Mouse (Mus musculus) heart, embryonic 14.5 days (tissue): ENCODE results near the gene Trex2. TPM values are rescaled to one million over a fixed set of nuclear protein-coding genes. Genes with fewer than 3 reads are reported as not detected.
A peak's percentile ranks its signal among the peaks of the same experiment; 100 is the strongest.

Source experiments
- ATAC-seq: fragments of 200-750 bp; cut with Nextera tagmentation; 2 replicates; pipeline ENCODE4 v1.8.0; 2017; ENCODE audit warnings: low read depth, moderate TSS enrichment; ENCODE audit not compliant: insufficient number of reproducible peaks, insufficient read depth, low FRiP score
- H3K27ac ChIP-seq, 2 experiments: fragments of 200-500 bp in 1 of 2; fragments of 300-500 bp in 1 of 2; sonication (generic) in 1 of 2; replicated peaks in 1 of 2; 2 replicates each; pipeline ENCODE4 v1.5.1; 2012 to 2014; ENCODE audit warnings: low read depth in 2 of 2, low read length in 2 of 2, control low read depth in 1 of 2, mild to moderate bottlenecking in 1 of 2, mixed read lengths in 1 of 2; ENCODE audit not compliant: control insufficient read depth in 1 of 2, insufficient read depth in 1 of 2
- H3K27me3 ChIP-seq: fragments of 300-500 bp; sonication (generic); 2 replicates; pipeline ENCODE4 v1.6.1; 2014; ENCODE audit warnings: mild to moderate bottlenecking, low read length, control low read depth; ENCODE audit not compliant: control insufficient read depth, insufficient read depth
- H3K36me3 ChIP-seq: fragments of 300-500 bp; sonication (generic); 2 replicates; pipeline ENCODE4 v1.6.1; 2014; ENCODE audit warnings: mild to moderate bottlenecking, control low read depth, low read length, mixed read lengths; ENCODE audit not compliant: control insufficient read depth, insufficient read depth
- H3K4me1 ChIP-seq, 2 experiments: fragments of 200-500 bp in 1 of 2; fragments of 300-500 bp in 1 of 2; sonication (generic) in 1 of 2; 2 replicates each; pipeline ENCODE4 v1.6.1; 2012 to 2014; ENCODE audit warnings: low read length in 2 of 2, control low read depth in 1 of 2, mixed read lengths in 1 of 2; ENCODE audit not compliant: control insufficient read depth in 2 of 2, insufficient read depth in 2 of 2
- H3K4me2 ChIP-seq: fragments of 300-500 bp; sonication (generic); 2 replicates; pipeline ENCODE4 v1.6.1; 2014; ENCODE audit warnings: mild to moderate bottlenecking, low read length
- H3K4me3 ChIP-seq, 2 experiments: fragments of 200-500 bp in 1 of 2; fragments of 300-500 bp in 1 of 2; sonication (generic) in 1 of 2; 2 replicates each; pipeline ENCODE4 v1.5.1; 2012 to 2014; ENCODE audit warnings: low read length in 2 of 2, mild to moderate bottlenecking in 2 of 2, control low read depth in 1 of 2, low read depth in 1 of 2, moderate library complexity in 1 of 2; ENCODE audit not compliant: control insufficient read depth in 1 of 2, insufficient read depth in 1 of 2
- H3K9ac ChIP-seq: fragments of 300-500 bp; sonication (generic); 2 replicates; pipeline ENCODE4 v1.6.1; 2014; ENCODE audit warnings: mild to moderate bottlenecking, low read length
- H3K9me3 ChIP-seq: fragments of 300-500 bp; sonication (generic); 2 replicates; pipeline ENCODE4 v1.6.1; 2016; ENCODE audit warnings: low read length, control low read depth; ENCODE audit not compliant: control insufficient read depth
- WGBS: fragments of 180-500 bp; shearing (Covaris S2); extraction: QIAGEN DNeasy Blood & Tissue Kit; methylation state at CpG from one replicate; pipeline ENCODE4 v1.1.7; 2014; 5-methylcytosine and 5-hydroxymethylcytosine counted together
- polyA plus RNA-seq: library from polyadenylated mRNA; unstranded; fragments of >200 nt; fragmentation: Nextera tagmentation; extraction: Ambion mirVana; gene quantifications from 2 replicates; pipeline ENCODE4 v1.2.1, GENCODE M21; 2014

The Trex2 gene
- polyA plus RNA-seq, 1 experiment from 2014 or later = not detected

GRCm38 (mm10) chrX:73467446-73468241 lies 32.5 kb upstream of the Trex2 start:
- 57% methylated on average over 5 of the region's 5 CpGs for WGBS
- no peak overlapping the region for H3K4me2 ChIP-seq

GRCm38 (mm10) chrX:73465483-73466186 lies 30.5 kb upstream of the Trex2 start:
- WGBS = 57% methylated on average over 9 of the region's 9 CpGs
- Histone ChIP-seq H3K27me3 (no peaks in the 10 kb centered on the region), H3K9me3 (no peaks in the 10 kb centered on the region), H3K4me1 (peaks cover 0 to 2% of the 10 kb centered on the region in 2 experiments; a peak in 1 of 4 replicates), H3K36me3 (no peaks in the 10 kb centered on the region), H3K27ac (peak overlapping the region; percentile 1 to 24; a peak in 3 of 4 replicates), H3K4me3 (no peak overlapping the region), H3K9ac (no peak overlapping the region), H3K4me2 (no peak overlapping the region)
- peak; percentile 50; the same call in 1 of the 2 replicates for ATAC-seq

More at GRCm38 (mm10) chrX:73467446-73468241, 32.5 kb upstream of the Trex2 start:
- ATAC-seq = 0 out of 2 replicates have a peak, but pooled peaks have one; percentile 25
- no peak overlapping the region for H3K4me3 ChIP-seq
- H3K27ac ChIP-seq = peak overlapping the region; percentile 61 to 64
- peaks cover 0 to 2% of the 10 kb centered on the region in 2 experiments; a peak in 1 of 4 replicates for H3K4me1 ChIP-seq
- H3K9ac ChIP-seq = no peak overlapping the region
- H3K27me3 ChIP-seq = no peaks in the 10 kb centered on the region
- H3K36me3 ChIP-seq = no peaks in the 10 kb centered on the region
- H3K9me3 ChIP-seq = no peaks in the 10 kb centered on the region

- Histone ChIP-seq H3K9me3 (no peaks in the 10 kb centered on the region), H3K4me3 (no peak overlapping the region), H3K27me3 (no peaks in the 10 kb centered on the region), H3K27ac (no peak overlapping the region), H3K9ac (no peak overlapping the region), H3K4me1 (peaks cover 0 to 3% of the 10 kb centered on the region in 2 experiments; a peak in 3 of 4 replicates), H3K4me2 (no peak overlapping the region), H3K36me3 (no peaks in the 10 kb centered on the region)
- WGBS = 73% methylated on average over 4 of the region's 4 CpGs
- ATAC-seq = no peak
Observed at GRCm38 (mm10) chrX:73460792-73461191, 25.6 kb upstream of the Trex2 start.

- H3K4me3 ChIP-seq = peak within 1 kb of the TSS; percentile 48 to 74
- H3K9ac ChIP-seq = peak within 1 kb of the TSS; percentile 69
- H3K9me3 ChIP-seq = no peaks in the 10 kb centered on the region
- 0 out of 2 replicates have a peak, but pooled peaks cover 5% of the 10 kb centered on the region for H3K36me3 ChIP-seq
- WGBS = 22% methylated on average over 26 of the region's 26 CpGs
- H3K27me3 ChIP-seq = no peaks in the 10 kb centered on the region
- peak within 1 kb of the TSS in 1 of 2 experiments; percentile 25; a peak in 1 of 4 replicates for H3K27ac ChIP-seq
- H3K4me1 ChIP-seq = peaks cover 0 to 3% of the 10 kb centered on the region in 2 experiments; a peak in 3 of 4 replicates
- ATAC-seq = peak; percentile 100
- peak within 1 kb of the TSS; percentile 67 for H3K4me2 ChIP-seq
Observed at GRCm38 (mm10) chrX:73458877-73459392, 23.8 kb upstream of the Trex2 start, which contains the start of gene Haus7. TSS of gene Haus7 (minus strand) at chrX:73459044.

- Histone ChIP-seq H3K9ac (no peak overlapping the region), H3K9me3 (no peaks in the 10 kb centered on the region), H3K4me1 (no peaks in the 10 kb centered on the region; a peak in 1 of 4 replicates), H3K36me3 (0 out of 2 replicates have a peak, but pooled peaks cover 16% of the 10 kb centered on the region), H3K4me2 (no peak overlapping the region), H3K4me3 (no peak overlapping the region), H3K27me3 (no peaks in the 10 kb centered on the region), H3K27ac (no peak overlapping the region)
- ATAC-seq = no peak
- 21% methylated on average over 2 of the region's 2 CpGs for WGBS
Observed at GRCm38 (mm10) chrX:73451949-73452348, 16.8 kb upstream of the Trex2 start.

- Histone ChIP-seq H3K9ac (no peak overlapping the region), H3K27ac (no peak overlapping the region), H3K27me3 (no peaks in the 10 kb centered on the region), H3K4me1 (no peaks in the 10 kb centered on the region), H3K4me3 (no peak overlapping the region), H3K9me3 (no peaks in the 10 kb centered on the region), H3K4me2 (no peak overlapping the region), H3K36me3 (peaks cover 10% of the 10 kb centered on the region; the same call in 1 of the 2 replicates)
- WGBS = 56% methylated on average over 2 of the region's 2 CpGs
- no peak for ATAC-seq
Observed at GRCm38 (mm10) chrX:73441428-73441827, 6.3 kb upstream of the Trex2 start.

GRCm38 (mm10) chrX:73432850-73433249 lies 2.3 kb downstream of the Trex2 start:
- ATAC-seq = no peak
- H3K9ac ChIP-seq = no peak overlapping the region
- no peaks in the 10 kb centered on the region for H3K36me3 ChIP-seq
- H3K4me3 ChIP-seq = no peak overlapping the region
- H3K4me2 ChIP-seq = no peak overlapping the region
- H3K4me1 ChIP-seq = no peaks in the 10 kb centered on the region
- H3K9me3 ChIP-seq = no peaks in the 10 kb centered on the region
- H3K27me3 ChIP-seq = no peaks in the 10 kb centered on the region
- H3K27ac ChIP-seq = no peak overlapping the region
- 67% methylated on average over 5 of the region's 5 CpGs for WGBS
